Mouse (Mus musculus) fat pad, adult 2 months (tissue): Measurements from ENCODE around the gene Nckipsd.

Experiments used
- DNase-seq: peaks from one replicate; pipeline ENCODE4 v3.0.0-alpha.2; 2011; ENCODE audit warnings: low read depth, low spot score; ENCODE audit errors: extremely low read depth

Nckipsd gene

GRCm38 (mm10) chr9:108798508-108799075 lies 9.6 kb upstream of the Nckipsd start:
- DNase-seq, result no peak

- no peak for DNase-seq
These were observed 8.6 kb upstream of the Nckipsd start for GRCm38 (mm10) chr9:108799564-108799963.

- no peak for DNase-seq
These were observed 2.4 kb upstream of the Nckipsd start for GRCm38 (mm10) chr9:108805768-108806167.

- no peak for DNase-seq
These were observed 1.8 kb upstream of the Nckipsd start for GRCm38 (mm10) chr9:108806379-108806778.

- DNase-seq, result no peak
These were observed 1.3 kb upstream of the Nckipsd start for GRCm38 (mm10) chr9:108806831-108807230.

- DNase-seq, result no peak
These were observed 494 bp upstream of the Nckipsd start for GRCm38 (mm10) chr9:108807674-108808073.

- no peak for DNase-seq
These were observed 1.0 kb downstream of the Nckipsd start for GRCm38 (mm10) chr9:108809188-108809587.

GRCm38 (mm10) chr9:108809723-108810122 lies 1.6 kb downstream of the Nckipsd start:
- no peak for DNase-seq

GRCm38 (mm10) chr9:108810516-108810915 lies 2.3 kb downstream of the Nckipsd start:
- no peak for DNase-seq

GRCm38 (mm10) chr9:108815557-108815956 lies 7.4 kb downstream of the Nckipsd start:
- DNase-seq, result peak; percentile 72

GRCm38 (mm10) chr9:108819495-108819894 lies 11.3 kb downstream of the Nckipsd start:
- no peak for DNase-seq

- no peak for DNase-seq
These were observed 11.9 kb downstream of the Nckipsd start for GRCm38 (mm10) chr9:108820077-108820476.

- no peak for DNase-seq
These were observed 16.0 kb downstream of the Nckipsd start for GRCm38 (mm10) chr9:108824144-108824685.

GRCm38 (mm10) chr9:108824755-108825413 lies 16.7 kb downstream of the Nckipsd start:
- DNase-seq, result no peak

- DNase-seq, result no peak
These were observed 17.9 kb downstream of the Nckipsd start, which contains the start of gene Celsr3 for GRCm38 (mm10) chr9:108825820-108826699. TSS of gene Celsr3 (plus strand) at chr9:108826320.

GRCm38 (mm10) chr9:108826700-108827340 lies 18.7 kb downstream of the Nckipsd start:
- DNase-seq, result no peak

- DNase-seq, result no peak
These were observed 19.3 kb downstream of the Nckipsd start for GRCm38 (mm10) chr9:108827454-108827853.

- no peak for DNase-seq
These were observed 19.7 kb downstream of the Nckipsd start for GRCm38 (mm10) chr9:108827906-108828305.

- DNase-seq, result no peak
These were observed 23.5 kb downstream of the Nckipsd start for GRCm38 (mm10) chr9:108831637-108832036.

GRCm38 (mm10) chr9:108832390-108833108 lies 24.4 kb downstream of the Nckipsd start:
- peak; percentile 75 for DNase-seq
